Mouse (Mus musculus) midbrain, embryonic 12.5 days (tissue): ENCODE data around the gene Cox7c. TPM values are rescaled to one million over a fixed set of nuclear protein-coding genes. Genes with fewer than 3 reads are reported as not detected.
"Not testable (repeated sequence)": the region's sequence is repeated elsewhere in the genome, so short reads cannot be mapped to it uniquely, and the experiment has no call there.

Experiments used
- ATAC-seq: fragments of 200-750 bp; cut with Nextera tagmentation; 2 replicates; pipeline ENCODE4 v1.8.0; 2017; ENCODE audit warnings: low read depth, moderate TSS enrichment, moderate library complexity; ENCODE audit not compliant: low FRiP score
- H3K27ac ChIP-seq: fragments of 300-500 bp; sonication (generic); replicated peaks from 2 replicates; pipeline ENCODE4 v1.5.1; 2016; ENCODE audit warnings: mild to moderate bottlenecking
- H3K27me3 ChIP-seq: fragments of 300-500 bp; sonication (generic); 2 replicates; pipeline ENCODE4 v1.6.1; 2016; ENCODE audit warnings: mild to moderate bottlenecking
- H3K36me3 ChIP-seq: fragments of 300-500 bp; sonication (generic); 2 replicates; pipeline ENCODE4 v1.6.1; 2016
- H3K4me1 ChIP-seq: fragments of 300-500 bp; sonication (generic); 2 replicates; pipeline ENCODE4 v1.6.1; 2016
- H3K4me2 ChIP-seq: fragments of 300-500 bp; sonication (generic); replicated peaks from 2 replicates; pipeline ENCODE4 v1.6.1; 2016; ENCODE audit warnings: mild to moderate bottlenecking, moderate library complexity
- H3K4me3 ChIP-seq: fragments of 300-500 bp; sonication (generic); 2 replicates; pipeline ENCODE4 v1.5.1; 2016; ENCODE audit warnings: mild to moderate bottlenecking
- H3K9ac ChIP-seq: fragments of 300-500 bp; sonication (generic); replicated peaks from 2 replicates; pipeline ENCODE4 v1.6.1; 2016; ENCODE audit warnings: mild to moderate bottlenecking, moderate library complexity
- H3K9me3 ChIP-seq: fragments of 300-500 bp; sonication (generic); 2 replicates; pipeline ENCODE4 v1.6.1; 2016; ENCODE audit warnings: mild to moderate bottlenecking
- WGBS: fragments of 180-500 bp; shearing (Covaris S2); methylation state at CpG from one replicate; pipeline ENCODE4 v1.1.7; 2016; 5-methylcytosine and 5-hydroxymethylcytosine counted together
- polyA plus RNA-seq: library from polyadenylated mRNA; unstranded; fragments of >200 nt; fragmentation: Nextera tagmentation; extraction: Ambion mirVana; gene quantifications from 2 replicates; pipeline ENCODE4 v1.2.1, GENCODE M21; 2016

Cox7c gene
- 601 and 680 TPM in 2 replicates for polyA plus RNA-seq

- H3K27ac ChIP-seq = peak within 1 kb of the TSS; percentile 91
- peaks cover 16% of the 10 kb centered on the region for H3K36me3 ChIP-seq
- H3K27me3 ChIP-seq = no peaks in the 10 kb centered on the region
- peak within 1 kb of the TSS; percentile 91 for H3K9ac ChIP-seq
- peak within 1 kb of the TSS; percentile 80 for H3K4me3 ChIP-seq
- no peaks in the 10 kb centered on the region for H3K4me1 ChIP-seq
- peak; percentile 96 for ATAC-seq
- peak within 1 kb of the TSS; percentile 57 for H3K4me2 ChIP-seq
- no peaks in the 10 kb centered on the region for H3K9me3 ChIP-seq
- WGBS = under 1% methylated on average over 51 of the region's 51 CpGs
Observed at GRCm38 (mm10) chr13:86046254-86046951, at the start of gene Cox7c. Cox7c (minus strand) TSS chr13:86046904.

GRCm38 (mm10) chr13:86068011-86068724 is 21.5 kb upstream of the Cox7c start:
- 79% methylated on average over 3 of the region's 3 CpGs for WGBS
- ATAC-seq = no peak

GRCm38 (mm10) chr13:86067508-86067907 is 20.8 kb upstream of the Cox7c start:
- Histone ChIP-seq H3K4me2 (no peak overlapping the region), H3K4me3 (no peak overlapping the region), H3K9me3 (no peaks in the 10 kb centered on the region), H3K9ac (no peak overlapping the region), H3K27ac (no peak overlapping the region), H3K4me1 (no peaks in the 10 kb centered on the region), H3K36me3 (no peaks in the 10 kb centered on the region), H3K27me3 (no peaks in the 10 kb centered on the region)
- ATAC-seq = no peak

More at GRCm38 (mm10) chr13:86068011-86068724, 21.5 kb upstream of the Cox7c start:
- no peak overlapping the region for H3K4me3 ChIP-seq
- no peaks in the 10 kb centered on the region for H3K9me3 ChIP-seq
- no peak overlapping the region for H3K4me2 ChIP-seq
- H3K4me1 ChIP-seq = no peaks in the 10 kb centered on the region
- H3K9ac ChIP-seq = no peak overlapping the region
- H3K27ac ChIP-seq = no peak overlapping the region
- H3K27me3 ChIP-seq = no peaks in the 10 kb centered on the region
- no peaks in the 10 kb centered on the region for H3K36me3 ChIP-seq

GRCm38 (mm10) chr13:86054091-86054490 is 7.4 kb upstream of the Cox7c start:
- H3K9me3 ChIP-seq, H3K9ac ChIP-seq, ATAC-seq, H3K27ac ChIP-seq, H3K4me2 ChIP-seq, H3K27me3 ChIP-seq, H3K36me3 ChIP-seq, H3K4me3 ChIP-seq, H3K4me1 ChIP-seq: not testable (repeated sequence)
- 38% methylated on average over 8 of the region's 8 CpGs for whole genome bisulfite sequencing

- ATAC-seq = no peak
- no peak overlapping the region for H3K4me3 ChIP-seq
- H3K9ac ChIP-seq = no peak overlapping the region
- H3K9me3 ChIP-seq = no peaks in the 10 kb centered on the region
- H3K27me3 ChIP-seq = no peaks in the 10 kb centered on the region
- H3K4me1 ChIP-seq = no peaks in the 10 kb centered on the region
- no peak overlapping the region for H3K27ac ChIP-seq
- 77% methylated on average over 7 of the region's 7 CpGs for WGBS
- no peaks in the 10 kb centered on the region for H3K36me3 ChIP-seq
- H3K4me2 ChIP-seq = no peak overlapping the region
Observed at GRCm38 (mm10) chr13:86004907-86005675, 41.6 kb downstream of the Cox7c start.
